17 mouse cellular contexts compared by ENCODE assay signal in genomic region chr19:49019426-49019825, GRCm38 (mm10).
DNase-seq lines count a peak whose midpoint lies in the region; ATAC-seq and TF ChIP-seq lines count a peak whose summit lies in the region.
"Had no signal": no experiment of that assay in that cellular context is flagged by ENCODE, and none has a peak within 500 bp of the region (broad histone marks: within the 10 kb centered on the region; RNA-seq: fewer than 3 reads in every experiment).

No protein-coding gene starts in this region.

- no peak overlapping the region for H3K4me2 ChIP-seq in midbrain, embryonic 14.5 days (ENCODE audit: low read length)
- no peak overlapping the region for H3K4me2 ChIP-seq in midbrain, postnatal 0 days (ENCODE audit: low read depth, low read length, poor library complexity, severe bottlenecking)
- H3K4me2 ChIP-seq: hindbrain, embryonic 12.5 days; limb, embryonic 13.5 days; midbrain, embryonic 12.5 days had no signal

- DNase-seq in kidney, postnatal 10 days, result peak; percentile 18
- DNase-seq in kidney, adult 11 months, result no peak
- peak; percentile 18 for DNase-seq in midbrain, embryonic 14.5 days
- no peak for DNase-seq in midbrain, postnatal 0 days (ENCODE audit: low spot score)
- no peak for DNase-seq in Patski (ENCODE audit: low read depth, low spot score)
- peak; percentile 5 for DNase-seq in embryo, embryonic 9.5 days (ENCODE audit: extremely low spot score)
- DNase-seq in adrenal gland, postnatal 36 days, result no peak
- DNase-seq in thymus, postnatal 10 days (ENCODE audit: low spot score in 2 of 2), result no peak
- DNase-seq: cerebellum, adult 8-10 months; gastrocnemius, adult 2 months; lung, postnatal 10 days; thymus, postnatal 25 days had no signal

- no peaks in the 10 kb centered on the region for H3K36me3 ChIP-seq in midbrain, embryonic 14.5 days (ENCODE audit: control insufficient read depth, insufficient read depth, low read length)
- no peaks in the 10 kb centered on the region for H3K36me3 ChIP-seq in midbrain, postnatal 0 days (ENCODE audit: insufficient read depth, low read length)
- H3K36me3 ChIP-seq: heart, embryonic 10.5 days; hindbrain, embryonic 12.5 days; limb, embryonic 13.5 days; midbrain, embryonic 12.5 days had no signal

- H3K4me1 ChIP-seq in midbrain, embryonic 14.5 days (ENCODE audit: control insufficient read depth, insufficient read depth, low read length), result no peaks in the 10 kb centered on the region
- H3K4me1 ChIP-seq in midbrain, postnatal 0 days (ENCODE audit: insufficient read depth, low read length), result no peaks in the 10 kb centered on the region
- H3K4me1 ChIP-seq: heart, embryonic 10.5 days; hindbrain, embryonic 12.5 days; limb, embryonic 13.5 days; midbrain, embryonic 12.5 days had no signal

- H3K27ac ChIP-seq in midbrain, embryonic 14.5 days (replicated peaks; ENCODE audit: low read depth, low read length), result no peak overlapping the region
- no peak overlapping the region for H3K27ac ChIP-seq in midbrain, postnatal 0 days (ENCODE audit: low read depth, low read length)
- H3K27ac ChIP-seq: gastrocnemius, adult 2 months; heart, embryonic 10.5 days; hindbrain, embryonic 12.5 days; limb, embryonic 13.5 days; liver, embryonic 14.5 days; midbrain, embryonic 12.5 days had no signal

- H3K4me3 ChIP-seq in midbrain, embryonic 14.5 days (replicated peaks; ENCODE audit: low read depth, low read length), result no peak overlapping the region
- no peak overlapping the region for H3K4me3 ChIP-seq in midbrain, postnatal 0 days (ENCODE audit: low read depth, low read length)
- H3K4me3 ChIP-seq: gastrocnemius, adult 2 months; heart, embryonic 10.5 days; hindbrain, embryonic 12.5 days; limb, embryonic 13.5 days; midbrain, embryonic 12.5 days had no signal

- TF ChIP-seq CTCF in midbrain, postnatal 0 days (IDR thresholded peaks at IDR 0.05), result no peak; the same call in 1 of the 2 replicates
- peak; percentile 23 for TF ChIP-seq CTCF in Patski (IDR thresholded peaks at IDR 0.05)

- POLR2A ChIA-PET in Patski (lab: Charles Lee), result no interaction called here

- 81% methylated on average over 4 of the region's 4 CpGs for WGBS in midbrain, embryonic 14.5 days
- WGBS in midbrain, postnatal 0 days, result 80% methylated on average over 4 of the region's 4 CpGs

- H3K9me3 ChIP-seq in midbrain, embryonic 14.5 days (ENCODE audit: control insufficient read depth, low read length), result no peaks in the 10 kb centered on the region
- no peaks in the 10 kb centered on the region for H3K9me3 ChIP-seq in midbrain, postnatal 0 days (ENCODE audit: low read length)
- H3K9me3 ChIP-seq: hindbrain, embryonic 12.5 days; limb, embryonic 13.5 days; midbrain, embryonic 12.5 days had no signal

- no peaks in the 10 kb centered on the region for H3K27me3 ChIP-seq in midbrain, embryonic 14.5 days (ENCODE audit: control insufficient read depth, insufficient read depth, low read length)
- H3K27me3 ChIP-seq in midbrain, postnatal 0 days (ENCODE audit: insufficient read depth, low read length), result no peaks in the 10 kb centered on the region
- no peaks in the 10 kb centered on the region for H3K27me3 ChIP-seq in Patski
- H3K27me3 ChIP-seq: hindbrain, embryonic 12.5 days; limb, embryonic 13.5 days; midbrain, embryonic 12.5 days had no signal

- no peak overlapping the region for H3K9ac ChIP-seq in midbrain, embryonic 14.5 days (replicated peaks; ENCODE audit: low read length)
- H3K9ac ChIP-seq in midbrain, postnatal 0 days (replicated peaks; ENCODE audit: low read length, poor library complexity, severe bottlenecking), result no peak overlapping the region
- H3K9ac ChIP-seq: hindbrain, embryonic 12.5 days; limb, embryonic 13.5 days; liver, embryonic 14.5 days; midbrain, embryonic 12.5 days had no signal

- no peak for ATAC-seq in midbrain, embryonic 14.5 days (ENCODE audit: low FRiP score, low TSS enrichment)
- ATAC-seq in midbrain, postnatal 0 days (ENCODE audit: low FRiP score), result no peak
- ATAC-seq in Patski, result no peak

- in situ Hi-C loops in Patski (cut with MboI; ENCODE audit: low pct_unique_long_range_greater_than_20kb), result no loop called here

- CTCF ChIA-PET in Patski (lab: Charles Lee), result interaction anchor here (1.9 kb wide), 1 partner anchor 9 kb away, joined by 5 read pairs; no protein-coding TSS in a partner anchor

Comparison
In these comparisons a context has a peak if more than half of its experiments do, and no peak if none do; other contexts are left out.
1. DNase-seq: peak in kidney, postnatal 10 days (single experiment), midbrain, embryonic 14.5 days (single experiment) and embryo, embryonic 9.5 days (single experiment); none in kidney, adult 11 months (single experiment), midbrain, postnatal 0 days (single experiment), Patski (single experiment), adrenal gland, postnatal 36 days (0 of 2) and thymus, postnatal 10 days (0 of 2).